Mouse (Mus musculus): ENCODE results near the gene Klk9. TPM values are rescaled to one million over a fixed set of nuclear protein-coding genes. Genes with fewer than 3 reads are reported as not detected.

The Klk9 gene
- polyA plus RNA-seq, 1 experiment from 2014 or later = not detected

- H3K36me3 ChIP-seq (ENCODE audit: control insufficient read depth, insufficient read depth, low read length) = no peaks in the 10 kb centered on the region
- H3K27me3 ChIP-seq (ENCODE audit: control insufficient read depth, insufficient read depth, low read length) = no peaks in the 10 kb centered on the region
- no peak within 1 kb of the TSS for H3K27ac ChIP-seq (ENCODE audit: low read depth, low read length)
- no peak within 1 kb of the TSS for H3K4me2 ChIP-seq
- H3K4me1 ChIP-seq (ENCODE audit: control insufficient read depth, insufficient read depth, low read length) = no peaks in the 10 kb centered on the region
- no peak within 1 kb of the TSS for H3K9ac ChIP-seq (ENCODE audit: low read depth, low read length)
- 80% methylated on average over 5 of the region's 5 CpGs for WGBS (ENCODE audit: insufficient replicate concordance)
- ATAC-seq (replicated peaks; ENCODE audit: insufficient number of reproducible peaks, low FRiP score, low TSS enrichment) = no peak
- H3K9me3 ChIP-seq (replicated peaks; ENCODE audit: control insufficient read depth, low read length) = no peaks in the 10 kb centered on the region
- H3K4me3 ChIP-seq (ENCODE audit: low read depth, low read length) = no peak within 1 kb of the TSS
These were observed 17.3 kb upstream of the Klk9 start, which contains the start of gene Klk11 for GRCm38 (mm10) chr7:43774364-43774763. Gene Klk11 (plus strand): TSS chr7:43774604.

GRCm38 (mm10) chr7:43774802-43775201 is 16.9 kb upstream of the Klk9 start:
- ATAC-seq (replicated peaks; ENCODE audit: insufficient number of reproducible peaks, low FRiP score, low TSS enrichment) = no peak
- Histone ChIP-seq H3K4me2 (no peak overlapping the region), H3K27ac (ENCODE audit: low read depth, low read length) (no peak overlapping the region), H3K27me3 (ENCODE audit: control insufficient read depth, insufficient read depth, low read length) (no peaks in the 10 kb centered on the region), H3K36me3 (ENCODE audit: control insufficient read depth, insufficient read depth, low read length) (no peaks in the 10 kb centered on the region), H3K9me3 (replicated peaks; ENCODE audit: control insufficient read depth, low read length) (no peaks in the 10 kb centered on the region), H3K4me1 (ENCODE audit: control insufficient read depth, insufficient read depth, low read length) (no peaks in the 10 kb centered on the region), H3K9ac (ENCODE audit: low read depth, low read length) (no peak overlapping the region), H3K4me3 (ENCODE audit: low read depth, low read length) (no peak overlapping the region)
- 60% methylated on average over 6 of the region's 6 CpGs for WGBS (ENCODE audit: insufficient replicate concordance)

GRCm38 (mm10) chr7:43775311-43776057 is 16.2 kb upstream of the Klk9 start:
- Histone ChIP-seq H3K36me3 (ENCODE audit: control insufficient read depth, insufficient read depth, low read length) (no peaks in the 10 kb centered on the region), H3K9me3 (replicated peaks; ENCODE audit: control insufficient read depth, low read length) (no peaks in the 10 kb centered on the region), H3K9ac (ENCODE audit: low read depth, low read length) (no peak overlapping the region), H3K4me2 (no peak overlapping the region), H3K4me1 (ENCODE audit: control insufficient read depth, insufficient read depth, low read length) (no peaks in the 10 kb centered on the region), H3K27ac (ENCODE audit: low read depth, low read length) (no peak overlapping the region), H3K4me3 (ENCODE audit: low read depth, low read length) (no peak overlapping the region), H3K27me3 (ENCODE audit: control insufficient read depth, insufficient read depth, low read length) (no peaks in the 10 kb centered on the region)
- ATAC-seq (replicated peaks; ENCODE audit: insufficient number of reproducible peaks, low FRiP score, low TSS enrichment) = no peak
- WGBS (ENCODE audit: insufficient replicate concordance) = 48% methylated on average over 7 of the region's 7 CpGs

GRCm38 (mm10) chr7:43776506-43776905 is 15.2 kb upstream of the Klk9 start:
- H3K4me2 ChIP-seq = no peak overlapping the region
- H3K27ac ChIP-seq (ENCODE audit: low read depth, low read length) = no peak overlapping the region
- ATAC-seq (replicated peaks; ENCODE audit: insufficient number of reproducible peaks, low FRiP score, low TSS enrichment) = no peak
- no peaks in the 10 kb centered on the region for H3K36me3 ChIP-seq (ENCODE audit: control insufficient read depth, insufficient read depth, low read length)
- H3K4me3 ChIP-seq (ENCODE audit: low read depth, low read length) = no peak overlapping the region
- 79% methylated on average over 5 of the region's 5 CpGs for WGBS (ENCODE audit: insufficient replicate concordance)
- H3K27me3 ChIP-seq (ENCODE audit: control insufficient read depth, insufficient read depth, low read length) = no peaks in the 10 kb centered on the region; the same call in 1 of the 2 replicates
- H3K4me1 ChIP-seq (ENCODE audit: control insufficient read depth, insufficient read depth, low read length) = no peaks in the 10 kb centered on the region
- H3K9me3 ChIP-seq (replicated peaks; ENCODE audit: control insufficient read depth, low read length) = no peaks in the 10 kb centered on the region
- H3K9ac ChIP-seq (ENCODE audit: low read depth, low read length) = no peak overlapping the region

GRCm38 (mm10) chr7:43777423-43777822 is 14.3 kb upstream of the Klk9 start:
- H3K4me2 ChIP-seq = no peak overlapping the region
- WGBS (ENCODE audit: insufficient replicate concordance) = 76% methylated on average over 12 of the region's 12 CpGs
- no peak overlapping the region for H3K27ac ChIP-seq (ENCODE audit: low read depth, low read length)
- ATAC-seq (replicated peaks; ENCODE audit: insufficient number of reproducible peaks, low FRiP score, low TSS enrichment) = no peak
- H3K36me3 ChIP-seq (ENCODE audit: control insufficient read depth, insufficient read depth, low read length) = no peaks in the 10 kb centered on the region
- H3K4me3 ChIP-seq (ENCODE audit: low read depth, low read length) = no peak overlapping the region
- H3K27me3 ChIP-seq (ENCODE audit: control insufficient read depth, insufficient read depth, low read length) = no peaks in the 10 kb centered on the region; the same call in 1 of the 2 replicates
- H3K4me1 ChIP-seq (ENCODE audit: control insufficient read depth, insufficient read depth, low read length) = no peaks in the 10 kb centered on the region
- no peaks in the 10 kb centered on the region for H3K9me3 ChIP-seq (replicated peaks; ENCODE audit: control insufficient read depth, low read length)
- no peak overlapping the region for H3K9ac ChIP-seq (ENCODE audit: low read depth, low read length)

- ATAC-seq (replicated peaks; ENCODE audit: insufficient number of reproducible peaks, low FRiP score, low TSS enrichment) = no peak
- no peak overlapping the region for H3K4me2 ChIP-seq
- no peaks in the 10 kb centered on the region for H3K36me3 ChIP-seq (ENCODE audit: control insufficient read depth, insufficient read depth, low read length)
- 80% methylated on average over 10 of the region's 10 CpGs for WGBS (ENCODE audit: insufficient replicate concordance)
- H3K27me3 ChIP-seq (ENCODE audit: control insufficient read depth, insufficient read depth, low read length) = peaks cover 5% of the 10 kb centered on the region
- no peaks in the 10 kb centered on the region for H3K4me1 ChIP-seq (ENCODE audit: control insufficient read depth, insufficient read depth, low read length)
- H3K27ac ChIP-seq (ENCODE audit: low read depth, low read length) = no peak overlapping the region
- no peak overlapping the region for H3K9ac ChIP-seq (ENCODE audit: low read depth, low read length)
- H3K4me3 ChIP-seq (ENCODE audit: low read depth, low read length) = no peak overlapping the region
- no peaks in the 10 kb centered on the region for H3K9me3 ChIP-seq (replicated peaks; ENCODE audit: control insufficient read depth, low read length)
These were observed 13.3 kb upstream of the Klk9 start for GRCm38 (mm10) chr7:43778176-43778970.

- Histone ChIP-seq H3K27me3 (ENCODE audit: control insufficient read depth, insufficient read depth, low read length) (peaks cover 16% of the 10 kb centered on the region), H3K4me2 (no peak overlapping the region), H3K4me3 (ENCODE audit: low read depth, low read length) (no peak overlapping the region), H3K27ac (ENCODE audit: low read depth, low read length) (no peak overlapping the region), H3K36me3 (ENCODE audit: control insufficient read depth, insufficient read depth, low read length) (no peaks in the 10 kb centered on the region), H3K9ac (ENCODE audit: low read depth, low read length) (no peak overlapping the region), H3K4me1 (ENCODE audit: control insufficient read depth, insufficient read depth, low read length) (no peaks in the 10 kb centered on the region), H3K9me3 (replicated peaks; ENCODE audit: control insufficient read depth, low read length) (no peaks in the 10 kb centered on the region)
- WGBS (ENCODE audit: insufficient replicate concordance) = 61% methylated on average over 6 of the region's 6 CpGs
- ATAC-seq (replicated peaks; ENCODE audit: insufficient number of reproducible peaks, low FRiP score, low TSS enrichment) = no peak
These were observed 11.4 kb upstream of the Klk9 start for GRCm38 (mm10) chr7:43780241-43780640.

- ATAC-seq (replicated peaks; ENCODE audit: insufficient number of reproducible peaks, low FRiP score, low TSS enrichment) = no peak
- 59% methylated on average over 5 of the region's 5 CpGs for WGBS (ENCODE audit: insufficient replicate concordance)
- Histone ChIP-seq H3K4me3 (ENCODE audit: low read depth, low read length) (no peak within 1 kb of the TSS), H3K4me1 (ENCODE audit: control insufficient read depth, insufficient read depth, low read length) (no peaks in the 10 kb centered on the region), H3K36me3 (ENCODE audit: control insufficient read depth, insufficient read depth, low read length) (no peaks in the 10 kb centered on the region), H3K9me3 (replicated peaks; ENCODE audit: control insufficient read depth, low read length) (no peaks in the 10 kb centered on the region), H3K27ac (ENCODE audit: low read depth, low read length) (no peak within 1 kb of the TSS), H3K27me3 (ENCODE audit: control insufficient read depth, insufficient read depth, low read length) (peaks cover 16% of the 10 kb centered on the region), H3K9ac (ENCODE audit: low read depth, low read length) (no peak within 1 kb of the TSS), H3K4me2 (no peak within 1 kb of the TSS)
These were observed 10.9 kb upstream of the Klk9 start, which contains the start of gene Klk10 for GRCm38 (mm10) chr7:43780746-43781145. Gene Klk10 (plus strand): TSS chr7:43781035.

All from heart, embryonic 11.5 days (tissue).